Mouse (Mus musculus) ES-CJ7 (cell line): ENCODE results near the gene Prss8.
A peak's percentile ranks its signal among the peaks of the same experiment; 100 is the strongest.

ENCODE experiments used
- DNase-seq: peaks from one replicate; pipeline ENCODE4 v3.0.0; 2011; ENCODE audit warnings: low read depth, low spot score

The Prss8 gene

DNA sequence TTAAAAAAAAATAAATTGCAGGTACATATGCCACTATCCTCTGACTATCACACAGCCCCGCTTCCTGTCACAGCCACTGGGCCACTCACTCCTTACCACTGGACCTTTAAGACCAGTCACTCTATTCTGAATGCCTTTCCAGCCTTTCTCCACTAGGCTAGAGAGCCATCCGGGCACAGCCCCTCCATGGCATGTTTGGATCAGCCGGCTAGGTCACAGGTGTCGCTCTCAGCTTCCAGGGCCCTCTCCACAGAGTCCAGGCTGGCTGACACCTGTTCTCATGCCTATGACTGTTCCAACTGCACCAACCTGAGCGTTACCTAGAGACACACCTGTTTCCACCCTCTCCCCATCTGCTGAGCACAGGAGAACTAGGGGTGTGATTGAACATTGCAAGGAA is 1.3 kb downstream of the Prss8 start:
- no peak for DNase-seq

- no peak for DNase-seq
Observed at GRCm38 (mm10) chr7:127927726-127928125, 2.2 kb downstream of the Prss8 start.

GRCm38 (mm10) chr7:127926846-127927245 is 3.1 kb downstream of the Prss8 start:
- DNase-seq: no peak

- DNase-seq: no peak
Observed at GRCm38 (mm10) chr7:127926066-127926465, 3.8 kb downstream of the Prss8 start.

DNA sequence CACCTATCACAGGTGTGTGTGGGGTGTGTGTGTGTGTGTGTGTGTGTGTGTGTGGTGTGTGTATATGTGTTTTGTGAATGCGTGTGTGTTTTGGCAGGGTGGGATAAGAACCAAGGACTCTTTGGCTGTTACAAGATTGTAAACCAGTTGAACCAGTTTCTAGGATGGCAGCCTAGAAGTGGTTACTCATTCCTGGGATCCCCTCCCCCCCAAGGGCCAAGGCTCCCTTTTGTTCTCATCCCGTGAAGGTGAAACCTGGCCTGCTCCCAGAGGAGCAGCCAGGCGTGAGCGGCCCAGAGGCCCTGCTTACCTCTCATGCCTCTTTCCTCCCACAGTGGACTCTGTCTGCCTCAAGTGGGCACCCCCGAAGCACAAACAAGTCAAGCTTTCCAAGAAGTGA is 4.7 kb downstream of the Prss8 start:
- DNase-seq: no peak

DNA sequence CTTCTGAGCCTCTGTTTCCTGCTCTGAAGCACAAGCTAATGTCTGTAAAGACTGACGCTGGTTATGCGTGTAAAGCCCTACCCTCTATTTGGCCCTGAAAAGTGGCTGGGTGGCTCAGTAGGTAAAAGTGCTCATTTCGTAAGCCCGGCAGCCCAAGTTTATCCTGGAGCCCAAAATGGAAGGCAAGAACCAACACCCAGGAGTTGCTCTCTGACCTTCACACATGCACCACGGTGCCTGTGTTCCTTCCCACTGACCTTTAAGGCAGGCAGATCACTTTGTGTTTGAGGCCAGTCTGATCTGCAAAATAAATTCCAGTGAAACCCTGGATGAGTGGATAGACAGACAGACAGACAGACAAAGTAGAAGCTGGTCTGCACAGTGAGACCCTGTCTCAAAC is 6.2 kb downstream of the Prss8 start:
- no peak for DNase-seq

GRCm38 (mm10) chr7:127922451-127923275 is 7.2 kb downstream of the Prss8 start:
- DNase-seq: no peak

DNA sequence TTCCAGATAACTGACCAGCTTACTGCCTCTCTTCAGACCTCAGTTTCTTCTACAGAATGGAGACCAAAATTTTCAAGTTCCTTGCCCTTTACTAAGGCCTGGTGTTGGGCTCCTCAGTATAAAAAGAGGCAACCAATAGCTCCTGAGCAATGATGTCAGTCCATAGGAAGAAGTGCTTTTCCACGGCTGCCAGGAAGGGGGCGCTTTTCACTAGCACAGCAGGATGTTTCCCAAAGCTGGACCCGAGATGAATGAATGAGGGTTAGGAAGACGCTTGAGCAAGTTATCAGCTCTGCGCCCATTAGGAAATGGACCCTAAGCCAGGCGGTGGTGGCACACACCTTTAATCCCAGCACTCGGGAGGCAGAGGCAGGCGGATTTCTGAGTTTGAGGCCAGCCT is 8.4 kb downstream of the Prss8 start:
- peak; percentile 73 for DNase-seq

- DNase-seq: peak; percentile 62
Observed at GRCm38 (mm10) chr7:127919290-127919689, 10.6 kb downstream of the Prss8 start.

- peak; percentile 89 for DNase-seq
Observed at GRCm38 (mm10) chr7:127918203-127918602, 11.7 kb downstream of the Prss8 start.

GRCm38 (mm10) chr7:127915293-127915692 is 14.6 kb downstream of the Prss8 start:
- DNase-seq: no peak

GRCm38 (mm10) chr7:127912938-127913337 is 17.0 kb downstream of the Prss8 start:
- DNase-seq: no peak

DNA sequence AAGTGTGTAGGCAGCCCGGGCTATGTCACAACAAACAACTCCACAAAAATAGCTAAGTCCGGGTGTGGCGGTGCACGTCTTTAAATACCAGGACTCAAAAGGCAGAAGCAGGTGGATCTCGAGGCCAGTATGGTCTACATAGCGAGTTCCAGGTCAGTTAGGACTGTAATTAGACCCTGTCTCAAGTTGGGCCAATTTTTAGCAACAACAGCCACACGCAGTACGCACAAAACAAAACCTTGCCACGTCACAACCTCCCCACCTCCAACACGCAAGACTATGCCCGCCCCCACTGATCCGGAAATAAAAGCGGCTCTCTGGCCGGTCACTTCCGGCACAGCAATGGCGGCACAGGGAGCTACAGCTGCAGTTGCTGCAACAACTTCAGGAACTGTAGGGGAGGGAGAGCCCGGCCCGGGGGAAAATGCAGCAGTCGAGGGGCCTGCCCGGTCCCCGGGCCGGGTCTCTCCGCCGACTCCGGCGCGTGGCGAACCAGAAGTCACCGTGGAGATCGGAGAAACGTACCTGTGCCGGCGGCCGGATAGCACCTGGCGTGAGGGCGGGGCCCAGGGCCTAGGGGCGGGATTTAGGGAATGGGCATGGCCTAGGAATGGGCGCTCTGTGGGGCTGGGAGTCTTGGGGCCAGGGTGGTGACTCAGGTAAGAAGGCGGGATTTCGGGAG is 17.6 kb downstream of the Prss8 start, which contains the start of gene Kat8:
Gene Kat8, plus strand, starts transcription at position 327 of the 682 bp plus-strand sequence.
- peak; percentile 95 for DNase-seq

- no peak for DNase-seq
Observed at GRCm38 (mm10) chr7:127908656-127909055, 21.2 kb downstream of the Prss8 start.

- DNase-seq: no peak
Observed at GRCm38 (mm10) chr7:127907939-127908338, 22.0 kb downstream of the Prss8 start.

DNA sequence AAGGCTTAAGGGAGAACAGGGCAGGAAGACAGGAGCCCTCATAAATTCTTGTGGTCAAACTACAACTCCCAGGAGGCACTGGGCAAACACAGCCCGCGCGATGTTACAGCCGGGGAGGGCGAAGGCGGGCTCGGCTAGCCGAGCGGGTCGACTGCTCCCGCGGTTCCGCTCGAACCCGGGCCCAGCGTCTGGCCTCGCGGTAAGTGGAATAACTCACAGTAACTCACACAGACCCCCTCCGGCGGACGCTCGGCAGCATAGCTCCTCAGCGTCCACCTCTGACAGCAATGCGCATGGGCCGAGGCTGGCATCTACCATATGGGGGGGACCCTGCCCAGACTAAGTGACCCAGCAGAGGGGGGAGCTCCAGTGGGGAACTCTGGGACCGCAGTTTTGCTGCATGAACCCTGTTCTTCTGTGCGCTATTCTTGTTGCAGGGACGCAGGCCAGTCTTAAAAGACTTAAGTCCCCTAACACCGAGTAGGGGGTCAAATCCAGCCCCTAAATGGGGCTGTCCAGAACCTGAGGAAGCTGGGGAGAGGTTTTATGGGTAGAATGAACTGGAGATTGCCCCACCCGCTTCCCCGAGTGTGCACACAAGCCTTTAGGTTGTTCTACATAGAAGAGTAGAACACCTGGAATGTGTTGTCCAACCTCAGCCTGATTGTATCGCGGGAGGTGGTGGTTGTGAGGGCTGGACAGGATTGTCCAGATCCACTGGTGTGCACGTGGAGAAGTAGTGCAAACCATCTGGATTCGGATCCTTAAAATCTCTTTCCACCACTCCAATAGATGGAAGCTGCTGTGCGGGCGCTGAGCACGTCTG is 25.7 kb downstream of the Prss8 start, which contains the start of gene Bckdk:
Gene Bckdk, plus strand, starts transcription at position 112 of the 826 bp plus-strand sequence.
- DNase-seq: peak; percentile 88

GRCm38 (mm10) chr7:127901772-127902171 is 28.1 kb downstream of the Prss8 start:
- no peak for DNase-seq

- DNase-seq: no peak
Observed at GRCm38 (mm10) chr7:127899997-127900396, 29.9 kb downstream of the Prss8 start.

DNA sequence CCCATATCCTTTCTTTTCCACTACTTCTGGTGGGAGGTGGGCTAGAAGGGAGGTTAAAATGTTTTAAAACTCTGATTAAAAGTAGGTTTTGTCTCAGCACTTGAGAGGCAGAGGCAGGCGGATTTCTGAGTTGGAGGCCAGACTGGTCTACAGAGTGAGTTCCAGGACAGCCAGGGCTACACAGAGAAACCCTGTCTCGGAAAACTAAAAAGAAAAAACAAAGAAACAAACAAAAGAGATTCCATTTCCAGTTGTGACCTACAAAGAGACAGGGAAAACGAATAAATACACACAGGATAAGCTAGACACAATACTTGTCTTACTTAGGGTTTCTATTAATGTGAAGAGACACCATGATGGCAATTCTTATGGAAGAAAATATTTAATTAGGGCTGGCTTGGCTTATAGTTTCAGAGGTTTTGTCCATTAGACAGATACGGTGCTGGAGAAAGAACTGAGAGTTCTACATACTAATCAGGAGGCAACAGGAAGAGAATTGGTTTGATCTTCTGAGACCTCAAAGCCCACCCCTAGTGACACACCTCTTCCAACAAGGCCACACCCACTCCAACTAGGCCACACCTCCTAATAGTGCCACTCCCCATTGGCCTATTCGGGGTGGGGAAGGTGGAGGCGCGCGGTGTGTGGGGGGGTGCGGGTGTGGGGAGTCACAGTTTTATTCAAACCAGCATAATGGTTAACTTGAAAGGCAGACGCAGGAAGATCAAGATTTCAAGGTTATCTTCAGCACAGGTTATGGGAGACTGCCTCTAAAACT is 31.5 kb downstream of the Prss8 start:
- peak; percentile 76 for DNase-seq

- DNase-seq: no peak
Observed at GRCm38 (mm10) chr7:127897542-127897941, 32.4 kb downstream of the Prss8 start.

DNA sequence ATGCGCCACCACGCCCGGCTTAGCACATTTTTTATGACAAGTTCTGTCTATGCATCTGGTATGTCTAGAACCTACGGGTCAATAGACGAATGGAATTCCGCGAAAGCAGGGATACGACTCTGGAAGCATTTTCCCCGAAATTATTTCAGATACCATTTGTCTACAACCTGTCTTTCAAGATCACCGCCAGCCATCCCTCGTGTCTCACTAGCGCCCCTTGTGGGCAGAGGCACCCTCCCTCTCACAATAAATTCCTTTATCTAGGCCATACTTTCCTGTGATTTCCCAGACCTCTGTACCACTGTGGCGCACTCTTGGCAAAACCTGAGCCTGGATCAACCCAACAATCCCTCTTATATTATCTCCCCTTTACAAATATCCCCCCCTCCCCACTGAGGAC is 33.5 kb downstream of the Prss8 start:
- DNase-seq: peak; percentile 84
